Mouse (Mus musculus) monocyte, adult 5-6 weeks (primary cell): ENCODE data around the gene Uso1. TPM values are rescaled to one million over a fixed set of nuclear protein-coding genes. Genes with fewer than 3 reads are reported as not detected.

Experiments
- ATAC-seq: fragments of 153-309, 156-312 bp; replicated peaks from 2 replicates; pipeline ENCODE4 v1.8.0; 2017; ENCODE audit warnings: mild to moderate bottlenecking; ENCODE audit not compliant: low TSS enrichment, insufficient number of reproducible peaks, severe bottlenecking, poor library complexity, low FRiP score
- total RNA-seq: library from RNA; stranded (forward); fragments of 200-1000, 200-491, 200-594 nt; gene quantifications from 3 replicates; pipeline ENCODE4 v1.2.3, GENCODE M21; 2017

Uso1 gene
- total RNA-seq, 1 experiment from 2014 or later, result 28.5 TPM

GRCm38 (mm10) chr5:92227782-92228181 is 90.0 kb downstream of the Uso1 start:
- no peak for ATAC-seq

- ATAC-seq, result no peak
These were observed 91.0 kb downstream of the Uso1 start for GRCm38 (mm10) chr5:92228776-92229175.

GRCm38 (mm10) chr5:92229514-92229913 is 91.8 kb downstream of the Uso1 start:
- ATAC-seq, result no peak

GRCm38 (mm10) chr5:92230306-92230705 is 92.6 kb downstream of the Uso1 start:
- ATAC-seq, result no peak

- ATAC-seq, result no peak
These were observed 94.1 kb downstream of the Uso1 start for GRCm38 (mm10) chr5:92231836-92232235.

DNA sequence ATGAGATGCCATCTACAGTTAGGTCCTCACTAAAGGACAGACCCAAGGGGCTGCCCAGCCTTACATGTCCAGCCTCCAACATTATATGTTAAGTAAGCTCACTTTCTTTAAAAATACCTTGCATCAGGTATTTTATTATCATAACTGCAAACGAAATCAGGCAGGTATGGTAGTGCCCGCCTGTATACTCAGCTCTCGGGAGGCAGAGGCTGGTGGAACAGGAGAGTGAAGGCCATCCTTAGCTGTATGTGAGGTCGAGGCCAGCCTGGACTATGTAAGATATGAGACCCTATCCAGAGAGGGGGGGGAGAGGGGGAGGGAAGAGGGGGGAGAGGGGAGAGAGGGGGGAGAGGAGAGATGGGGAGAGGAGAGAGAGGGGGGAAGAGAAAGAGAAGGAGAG is 95.6 kb downstream of the Uso1 start:
- ATAC-seq, result no peak

DNA sequence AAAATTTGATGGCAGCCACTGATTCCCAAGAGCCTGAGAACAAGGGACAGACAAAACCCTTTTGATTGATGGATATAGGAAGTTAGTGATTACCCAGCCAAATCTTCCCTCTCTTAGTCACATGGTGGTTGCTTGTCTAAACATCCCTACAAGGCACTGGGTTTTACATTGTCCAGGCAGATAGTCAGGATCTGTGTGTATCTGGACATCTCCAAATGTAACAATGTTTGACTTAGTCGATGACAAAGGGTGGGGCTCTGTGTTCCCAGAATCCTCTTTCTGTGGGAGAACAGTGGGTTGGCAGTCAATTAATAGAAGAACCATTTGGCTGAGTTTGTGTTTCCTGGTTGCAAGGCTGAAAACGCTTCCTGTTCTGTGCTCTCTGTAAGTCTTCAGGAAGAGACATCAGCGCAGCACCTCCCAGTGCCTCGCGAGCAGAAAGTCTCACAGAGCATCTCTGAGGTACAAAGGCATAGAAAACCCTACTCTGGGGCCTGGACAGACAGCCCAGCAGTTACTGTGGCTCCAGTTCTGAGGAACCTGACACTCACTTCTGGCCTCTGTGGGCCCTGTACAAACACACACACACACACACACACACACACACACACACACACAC is 97.3 kb downstream of the Uso1 start:
- no peak for ATAC-seq

DNA sequence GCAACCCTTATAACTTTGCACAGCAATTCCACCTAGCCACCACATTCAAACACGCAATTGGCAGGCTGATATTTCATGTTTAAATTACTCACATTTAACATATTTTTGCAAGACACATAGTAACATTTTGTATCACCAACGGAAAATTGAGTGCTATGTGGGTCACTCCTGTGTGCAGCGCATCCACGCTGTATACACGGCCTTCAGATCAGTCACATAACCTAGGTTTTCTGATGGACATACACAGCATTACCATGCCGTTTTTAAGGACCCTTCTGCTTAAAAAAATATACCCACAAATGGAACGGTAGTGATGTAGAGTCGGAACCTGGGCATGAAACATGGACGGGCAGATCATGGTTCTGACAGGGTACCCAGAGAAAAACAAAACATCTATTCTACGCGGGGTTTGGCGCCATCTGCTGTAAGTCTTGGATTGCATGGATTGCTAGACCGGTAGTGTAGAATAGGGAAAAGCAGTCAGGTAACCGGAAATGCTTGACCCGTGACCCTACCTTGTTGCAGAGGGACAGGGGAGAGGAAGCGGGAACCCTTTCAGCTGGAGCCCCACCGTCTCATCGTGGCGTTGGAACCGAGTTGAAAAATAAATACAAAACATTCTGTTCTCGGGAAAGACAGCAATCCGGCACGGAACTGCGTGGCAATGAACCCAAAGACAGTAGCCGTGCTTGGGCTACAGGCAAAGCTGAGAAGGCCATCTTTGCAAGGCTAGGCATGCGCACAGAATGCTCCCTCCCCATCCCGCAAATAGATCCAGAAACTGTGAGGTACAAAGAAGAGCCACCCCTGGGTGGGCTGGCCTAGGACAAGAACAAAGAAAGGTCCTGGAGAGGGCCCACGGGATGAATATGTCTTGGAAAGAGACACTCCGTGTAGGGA is 101.8 kb downstream of the Uso1 start:
- ATAC-seq, result no peak

- no peak for ATAC-seq
These were observed 103.0 kb downstream of the Uso1 start for GRCm38 (mm10) chr5:92240769-92241168.

GRCm38 (mm10) chr5:92244900-92245299 is 107.2 kb downstream of the Uso1 start:
- ATAC-seq, result no peak

- peak; percentile 56 for ATAC-seq
These were observed 107.7 kb downstream of the Uso1 start for GRCm38 (mm10) chr5:92245483-92245882.

DNA sequence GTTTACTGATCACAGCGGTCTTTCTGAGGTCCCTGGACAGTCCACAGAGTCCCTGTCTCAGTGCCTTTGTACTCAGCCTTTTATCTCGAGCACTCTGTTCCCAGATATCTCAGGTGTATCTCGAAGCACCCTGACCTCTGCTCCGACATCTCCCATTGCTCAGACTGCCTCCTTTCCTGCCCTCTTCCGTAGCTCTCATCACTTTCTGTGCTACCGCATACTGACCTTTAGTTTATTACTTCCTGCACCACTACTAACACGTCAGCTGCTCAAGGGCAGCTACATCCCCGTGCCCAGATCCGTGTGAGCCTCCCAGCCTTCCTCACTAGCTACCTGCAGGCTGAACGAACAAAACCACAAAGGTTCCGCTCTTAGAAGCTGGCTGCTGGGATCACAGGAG is 110.9 kb downstream of the Uso1 start:
- no peak for ATAC-seq

DNA sequence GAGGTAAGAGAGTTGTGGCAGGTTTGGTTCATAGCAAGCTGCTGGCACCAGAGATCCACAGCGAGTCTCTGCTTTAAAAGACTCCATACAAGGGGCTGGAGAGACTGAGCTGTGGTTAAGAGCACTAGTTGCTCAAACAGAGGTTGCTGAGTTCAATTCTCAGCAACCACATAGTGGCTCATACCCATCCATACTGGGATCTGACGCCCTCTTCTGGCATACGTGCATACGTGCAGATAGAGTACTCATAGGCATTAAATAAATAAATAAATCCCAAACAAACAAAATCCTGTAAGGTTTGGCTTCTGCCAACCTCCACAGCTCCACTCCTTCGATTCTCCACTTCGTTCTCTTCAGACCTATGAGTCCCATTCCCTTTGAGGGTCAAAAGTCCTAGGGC is 114.3 kb downstream of the Uso1 start:
- no peak for ATAC-seq

Other genes with a start within 250 kb of the Uso1 start
- gene Rchy1, start 174.9 kb upstream of the Uso1 start, total RNA-seq, result 68.7 to 110 TPM (median 81.9 TPM) in 3 replicates
- gene Odaph, start 150.5 kb upstream of the Uso1 start, total RNA-seq, result 0.67 TPM in 1 of 3 replicates, not detected in the others
- 0.48 to 1.3 TPM in 2 of 3 replicates, not detected in the other for gene Cdkl2, start 94.1 kb upstream of the Uso1 start, total RNA-seq
- gene G3bp2, start 54.2 kb upstream of the Uso1 start, total RNA-seq, result 133 to 155 TPM (median 141 TPM) in 3 replicates
- gene U90926, start 77.5 kb downstream of the Uso1 start, total RNA-seq, result 6.3 TPM in 1 of 3 replicates, not detected in the others
- gene Ppef2, start 118.3 kb downstream of the Uso1 start, total RNA-seq, result 3.7 TPM in 1 of 3 replicates, not detected in the others
- gene Naaa, start 140.2 kb downstream of the Uso1 start, total RNA-seq, result 46.8 to 114 TPM (median 77.3 TPM) in 3 replicates
- 24.6 to 35.1 TPM (median 31.5 TPM) in 3 replicates for gene Sdad1, start 172.5 kb downstream of the Uso1 start, total RNA-seq
- gene Cxcl9, start 190.1 kb downstream of the Uso1 start, total RNA-seq, result 0.19 TPM in 1 of 3 replicates, not detected in the others
- gene Art3, start 193.9 kb downstream of the Uso1 start, total RNA-seq, result 1.3 to 2.9 TPM (median 1.5 TPM) in 3 replicates
- 0.95 to 3.6 TPM (median 3.5 TPM) in 3 replicates for gene Cxcl10, start 211.0 kb downstream of the Uso1 start, total RNA-seq